Mouse (Mus musculus) brain, embryonic 14.5 days (tissue): ENCODE measurements at regions not wholly inside any gene's neighbourhood (a gene's known extent, or its start where the extent isn't known, plus 50 kb on each side); places are given as distances from the start of the nearest gene placed in this dataset.

Source experiments
- DNase-seq: peaks from one replicate; pipeline ENCODE4 v3.0.0-alpha.2; 2011; ENCODE audit warnings: low read depth
- CTCF ChIP-seq: fragments of 200-500 bp; IDR thresholded peaks from 2 replicates; pipeline ENCODE4 v1.5.1; 2012; ENCODE audit warnings: inconsistent platforms, mild to moderate bottlenecking, moderate library complexity, borderline replicate concordance; ENCODE audit not compliant: insufficient read depth, insufficient read length; ENCODE audit errors: extremely low read depth
- POLR2A ChIP-seq: fragments of 200-500 bp; IDR thresholded peaks from 2 replicates; pipeline ENCODE4 v1.6.1; 2012; ENCODE audit warnings: mild to moderate bottlenecking, inconsistent platforms, borderline replicate concordance; ENCODE audit not compliant: poor library complexity, insufficient read depth, insufficient read length, severe bottlenecking; ENCODE audit errors: extremely low read depth

GRCm38 (mm10) chr12:38928786-38929351 lies 149.7 kb downstream of the Etv1 start:
- TF ChIP-seq CTCF, result no peak
- TF ChIP-seq POLR2A, result no peak
- DNase-seq, result peak; percentile 93

- peak; percentile 77 for DNase-seq
- TF ChIP-seq CTCF, result no peak
- no peak for TF ChIP-seq POLR2A
Measured at GRCm38 (mm10) chr12:38929644-38930043, 150.5 kb downstream of the Etv1 start.

GRCm38 (mm10) chr12:38931769-38932168 lies 152.6 kb downstream of the Etv1 start:
- TF ChIP-seq CTCF (no peak), POLR2A (no peak)
- DNase-seq, result no peak

- TF ChIP-seq CTCF (no peak), POLR2A (no peak)
- no peak for DNase-seq
Measured at GRCm38 (mm10) chr12:38959605-38960004, 180.4 kb downstream of the Etv1 start.

GRCm38 (mm10) chr12:38962302-38962701 lies 183.1 kb downstream of the Etv1 start:
- no peak for DNase-seq

GRCm38 (mm10) chr12:38970347-38970746 lies 191.2 kb downstream of the Etv1 start:
- no peak for TF ChIP-seq POLR2A
- TF ChIP-seq CTCF, result no peak

More at GRCm38 (mm10) chr12:38962302-38962701, 183.1 kb downstream of the Etv1 start:
- TF ChIP-seq CTCF (no peak), POLR2A (no peak)

GRCm38 (mm10) chr12:38972205-38972604 lies 193.0 kb downstream of the Etv1 start:
- no peak for DNase-seq
- TF ChIP-seq POLR2A (no peak), CTCF (no peak)

More at GRCm38 (mm10) chr12:38970347-38970746, 191.2 kb downstream of the Etv1 start:
- DNase-seq, result no peak

- TF ChIP-seq CTCF, result no peak
- no peak for TF ChIP-seq POLR2A
Measured at GRCm38 (mm10) chr12:38975508-38975907, 196.3 kb downstream of the Etv1 start.

GRCm38 (mm10) chr12:38982423-38982822 lies 203.2 kb downstream of the Etv1 start:
- peak; percentile 26 for DNase-seq
- no peak for TF ChIP-seq CTCF
- TF ChIP-seq POLR2A, result no peak

More at GRCm38 (mm10) chr12:38975508-38975907, 196.3 kb downstream of the Etv1 start:
- DNase-seq, result no peak

- TF ChIP-seq POLR2A (no peak), CTCF (no peak)
- DNase-seq, result no peak
Measured at GRCm38 (mm10) chr12:38985909-38986308, 206.7 kb downstream of the Etv1 start.

- no peak for TF ChIP-seq POLR2A
- no peak for TF ChIP-seq CTCF
- DNase-seq, result peak; percentile 17
Measured at GRCm38 (mm10) chr12:38986346-38986745, 207.2 kb downstream of the Etv1 start.

- no peak for TF ChIP-seq POLR2A
- TF ChIP-seq CTCF, result no peak
- DNase-seq, result peak; percentile 8
Measured at GRCm38 (mm10) chr12:38987277-38987676, 208.1 kb downstream of the Etv1 start.
